Mouse (Mus musculus) T-helper 2 cell (primary cell): ENCODE measurements around the gene Map3k12.

ENCODE experiments used
- in situ Hi-C: fragments of 300-600 bp; cut with MboI, MseI; formaldehyde crosslinking; loops from one replicate; pipeline ENCODE4 v1.15.1; 2025; ENCODE audit warnings: high pct_unique_total_duplicates

The Map3k12 gene

DNA sequence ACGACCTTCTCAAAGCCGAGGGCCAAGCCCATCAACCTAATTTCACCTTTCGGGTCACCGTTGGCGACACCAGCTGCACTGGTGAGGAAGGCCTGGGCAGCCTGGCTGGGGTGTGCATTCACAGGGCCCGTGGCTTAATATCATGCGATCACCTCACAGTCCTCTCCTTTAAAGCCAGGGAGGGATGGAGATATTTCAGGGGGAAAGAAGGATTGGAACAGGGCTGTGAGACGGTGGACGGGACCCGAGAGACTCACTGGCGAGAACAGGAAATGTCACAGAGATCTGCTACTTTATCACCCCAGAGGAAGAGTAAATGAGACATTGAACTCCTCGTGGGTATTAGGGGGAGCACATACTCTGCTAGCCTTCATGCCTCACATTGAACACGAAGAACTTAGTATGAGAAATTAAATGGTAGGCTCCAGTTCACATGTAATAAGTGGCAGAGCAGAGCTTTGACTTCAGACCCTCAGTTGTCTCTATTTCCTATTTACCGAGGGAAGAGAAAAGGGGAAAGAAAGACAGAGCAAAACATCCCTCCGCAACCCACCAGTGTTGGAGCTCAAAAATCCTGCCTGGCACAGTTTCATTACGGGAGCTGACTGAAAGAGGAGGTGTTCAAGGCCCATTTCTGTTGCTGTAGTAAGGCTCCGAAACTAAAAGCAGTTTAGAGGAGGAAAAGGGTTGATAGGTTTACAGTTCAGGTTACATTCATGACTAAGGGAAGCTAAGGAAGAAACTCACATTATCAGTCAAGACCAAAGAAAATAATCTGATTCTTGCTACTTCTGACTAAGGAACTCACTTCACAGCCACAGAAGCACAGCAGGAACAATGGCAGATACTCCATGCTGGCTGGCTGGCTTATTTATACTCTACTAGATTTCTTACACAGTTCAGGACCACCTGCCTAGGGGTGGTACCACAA, 2.6 kb upstream of the Map3k12 start:
- in situ Hi-C loops = loop anchor here (10.0 kb wide), 1 partner anchor 1255 kb away; no protein-coding TSS in a partner anchor

DNA sequence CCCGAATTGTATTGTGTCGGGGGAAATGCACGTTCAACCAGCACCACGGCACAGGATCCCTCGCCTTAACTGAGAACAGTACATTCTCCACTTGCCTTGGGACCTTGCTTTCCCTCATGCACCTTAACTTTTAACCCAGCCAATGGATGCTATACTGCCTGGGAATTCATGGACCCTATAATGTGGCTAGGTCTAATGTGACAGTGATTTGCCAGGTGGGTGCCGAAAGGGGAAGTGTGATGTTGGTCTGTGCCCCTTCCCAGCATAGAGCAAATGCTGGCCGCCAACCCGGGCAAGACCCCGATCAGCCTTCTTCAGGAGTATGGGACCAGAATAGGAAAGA, 2.0 kb upstream of the Map3k12 start:
- in situ Hi-C loops = loop anchor here (10.0 kb wide), 1 partner anchor 1254 kb away; no protein-coding TSS in a partner anchor

DNA sequence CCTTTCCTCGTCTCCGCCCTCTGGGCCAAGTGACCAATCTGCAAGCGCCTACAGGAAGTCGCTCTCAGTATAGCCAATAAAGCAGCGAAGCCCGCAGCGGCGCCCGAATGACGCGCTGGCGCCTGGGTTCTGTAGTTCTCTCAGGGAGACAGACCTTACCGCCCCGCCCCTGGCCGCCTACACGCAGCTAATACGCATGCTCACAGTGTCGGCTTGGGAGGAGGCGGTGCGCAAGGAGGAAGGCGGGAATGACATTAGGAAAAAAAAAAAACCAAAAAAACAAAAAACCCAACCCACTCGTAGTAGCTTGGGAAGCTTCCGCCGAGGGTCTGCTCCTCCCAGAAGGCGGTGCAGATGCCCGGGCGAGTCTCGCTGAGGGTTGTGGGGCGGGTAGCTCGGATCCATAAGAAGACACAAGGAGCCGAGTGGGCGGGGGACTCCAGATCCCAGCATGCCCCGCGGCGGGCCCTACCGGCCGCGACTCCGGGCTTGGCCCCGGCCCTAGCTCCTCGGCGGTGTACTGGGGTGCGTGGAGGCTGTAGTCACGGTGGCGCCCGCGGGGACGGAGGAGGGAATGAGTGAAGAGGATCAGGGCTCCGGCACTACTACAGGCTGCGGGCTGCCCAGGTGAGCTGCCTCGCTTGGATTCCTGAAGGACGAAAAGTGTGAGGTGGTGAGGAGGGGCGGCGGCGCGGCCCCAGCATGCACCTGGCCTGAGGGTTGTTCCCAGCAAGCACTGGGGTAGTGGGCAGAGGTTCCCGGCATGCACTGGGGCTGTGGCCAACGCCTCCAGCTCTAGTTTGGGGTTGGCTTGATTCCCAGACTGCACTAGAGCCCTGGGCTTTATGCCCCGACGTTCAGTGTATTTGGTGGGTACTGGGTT, 1.4 kb upstream of the Map3k12 start, which contains the start of gene Tarbp2:
TSS of gene Tarbp2 (plus strand) at position 217 of the 883 bp plus-strand sequence.
- in situ Hi-C loops = loop anchor here (10.0 kb wide), 1 partner anchor 1253 kb away; no protein-coding TSS in a partner anchor

GRCm38 (mm10) chr15:102517631-102517975, 739 bp upstream of the Map3k12 start:
- in situ Hi-C loops = loop anchor here (10.0 kb wide), 1 partner anchor 1253 kb away; no protein-coding TSS in a partner anchor

GRCm38 (mm10) chr15:102516293-102516692, 571 bp downstream of the Map3k12 start:
- in situ Hi-C loops = loop anchor here (10.0 kb wide), 1 partner anchor 1251 kb away; no protein-coding TSS in a partner anchor

- in situ Hi-C loops = loop anchor here (10.0 kb wide), 1 partner anchor 1251 kb away; no protein-coding TSS in a partner anchor
Observed at GRCm38 (mm10) chr15:102515791-102516190, 1.1 kb downstream of the Map3k12 start.

- in situ Hi-C loops = loop anchor here (10.0 kb wide), 1 partner anchor 1250 kb away; no protein-coding TSS in a partner anchor
Observed at GRCm38 (mm10) chr15:102515261-102515660, 1.6 kb downstream of the Map3k12 start.

DNA sequence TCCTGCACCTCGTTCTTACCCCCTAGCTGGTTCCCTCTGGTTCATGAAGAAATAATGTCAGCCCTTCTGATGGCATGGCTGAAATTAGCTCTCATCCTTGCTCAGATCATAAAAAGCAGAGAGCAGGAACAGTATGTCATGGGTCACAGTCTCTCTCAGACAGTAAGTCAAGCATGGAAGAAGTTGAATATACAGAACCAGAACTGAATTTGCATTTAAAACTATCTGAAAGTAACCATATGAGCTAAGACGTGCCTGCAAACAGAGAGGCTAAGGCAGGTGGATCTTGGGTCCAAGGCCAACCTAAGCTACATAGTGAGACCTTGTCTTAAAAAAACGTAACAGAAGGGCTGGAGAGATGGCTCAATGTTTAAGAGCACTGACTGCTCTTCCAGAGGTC, 3.9 kb downstream of the Map3k12 start:
- in situ Hi-C loops = loop anchor here (10.0 kb wide), 1 partner anchor 1248 kb away; no protein-coding TSS in a partner anchor

GRCm38 (mm10) chr15:102512471-102512870, 4.4 kb downstream of the Map3k12 start:
- in situ Hi-C loops = loop anchor here (10.0 kb wide), 1 partner anchor 1248 kb away; no protein-coding TSS in a partner anchor

- in situ Hi-C loops = loop anchor here (10.0 kb wide), 1 partner anchor 1247 kb away; no protein-coding TSS in a partner anchor
Observed at GRCm38 (mm10) chr15:102512010-102512409, 4.9 kb downstream of the Map3k12 start.

DNA sequence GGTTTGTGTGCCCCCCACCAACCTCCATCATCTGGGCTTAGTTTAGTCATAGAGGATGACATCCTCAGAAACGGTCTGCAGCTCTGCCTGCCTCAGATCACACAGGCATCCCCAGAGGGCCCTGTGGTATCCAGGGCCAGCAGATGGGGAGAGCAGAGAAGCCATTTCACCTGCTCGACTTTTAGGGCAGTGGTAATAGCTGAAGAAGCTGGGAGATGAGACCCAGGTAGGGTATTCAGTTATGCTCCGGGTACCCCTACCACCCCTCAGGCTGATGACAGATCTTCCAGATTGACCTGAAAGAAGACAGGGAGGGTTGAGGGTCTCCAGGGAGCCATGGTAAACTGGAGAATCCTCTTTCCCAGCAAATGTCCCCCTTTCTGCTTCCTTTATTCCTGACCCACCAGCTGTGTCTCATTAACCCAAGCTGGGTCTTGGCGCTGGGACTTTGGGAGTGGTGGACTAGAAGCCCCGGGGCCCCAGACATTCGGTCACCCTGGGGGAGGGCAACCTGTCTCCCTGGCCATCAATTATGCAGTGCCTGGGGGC, 5.5 kb downstream of the Map3k12 start:
- in situ Hi-C loops = loop anchor here (10.0 kb wide), 1 partner anchor 1247 kb away; no protein-coding TSS in a partner anchor

- in situ Hi-C loops = loop anchor here (10.0 kb wide), 1 partner anchor 1246 kb away; no protein-coding TSS in a partner anchor
Observed at GRCm38 (mm10) chr15:102510590-102511284, 6.1 kb downstream of the Map3k12 start.

GRCm38 (mm10) chr15:102510110-102510509, 6.8 kb downstream of the Map3k12 start:
- in situ Hi-C loops = loop anchor here (10.0 kb wide), 1 partner anchor 1245 kb away; no protein-coding TSS in a partner anchor

- in situ Hi-C loops = loop anchor here (10.0 kb wide), 1 partner anchor 424 kb away; no protein-coding TSS in a partner anchor
Observed at GRCm38 (mm10) chr15:102508336-102508735, 8.5 kb downstream of the Map3k12 start.

GRCm38 (mm10) chr15:102507561-102507960, 9.3 kb downstream of the Map3k12 start:
- in situ Hi-C loops = loop anchor here (10.0 kb wide), 1 partner anchor 423 kb away; no protein-coding TSS in a partner anchor

- in situ Hi-C loops = loop anchor here (10.0 kb wide), 1 partner anchor 422 kb away; no protein-coding TSS in a partner anchor
Observed at GRCm38 (mm10) chr15:102506864-102507263, 10.0 kb downstream of the Map3k12 start.

- in situ Hi-C loops = loop anchor here (10.0 kb wide), 1 partner anchor 422 kb away; no protein-coding TSS in a partner anchor
Observed at GRCm38 (mm10) chr15:102506464-102506830, 10.4 kb downstream of the Map3k12 start.

GRCm38 (mm10) chr15:102505770-102506463, 10.9 kb downstream of the Map3k12 start:
- in situ Hi-C loops = loop anchor here (10.0 kb wide), 1 partner anchor 421 kb away; no protein-coding TSS in a partner anchor

DNA sequence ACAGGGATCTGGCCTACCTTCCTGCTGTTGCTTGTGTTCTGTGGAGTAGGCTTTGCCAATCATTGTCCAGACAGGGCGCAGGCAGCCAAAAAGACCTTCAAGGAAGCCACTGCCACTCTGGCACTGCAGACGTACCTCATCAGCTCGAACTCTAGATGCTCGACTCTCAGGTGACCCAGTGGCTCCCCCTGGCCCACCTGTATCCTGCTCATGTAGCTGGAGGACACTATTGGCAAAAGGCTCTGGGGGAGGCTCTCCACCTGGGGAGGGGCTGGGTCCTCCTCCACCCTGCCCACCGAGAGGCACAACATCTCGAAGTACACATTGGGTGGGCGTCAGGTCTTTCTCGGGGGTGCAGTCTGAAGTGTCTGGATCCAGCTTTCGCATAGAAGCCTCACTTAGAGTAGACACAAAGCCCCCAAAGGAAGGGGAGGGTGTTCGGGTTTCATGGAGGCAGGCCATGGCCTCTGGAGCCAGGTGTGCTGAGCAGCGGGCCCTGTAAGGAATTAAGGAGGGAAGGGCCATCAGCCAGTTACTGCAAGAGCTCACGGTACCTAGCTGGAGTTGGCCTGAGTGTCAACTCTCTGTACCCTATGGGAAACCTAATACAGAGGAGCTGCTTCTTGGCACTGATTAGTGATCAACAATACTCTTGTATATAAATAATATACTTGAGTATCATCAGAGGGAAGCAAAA, 11.6 kb downstream of the Map3k12 start:
- in situ Hi-C loops = loop anchor here (10.0 kb wide), 1 partner anchor 420 kb away; no protein-coding TSS in a partner anchor
